Mouse (Mus musculus): ENCODE results near the gene Mtx1.

DNA sequence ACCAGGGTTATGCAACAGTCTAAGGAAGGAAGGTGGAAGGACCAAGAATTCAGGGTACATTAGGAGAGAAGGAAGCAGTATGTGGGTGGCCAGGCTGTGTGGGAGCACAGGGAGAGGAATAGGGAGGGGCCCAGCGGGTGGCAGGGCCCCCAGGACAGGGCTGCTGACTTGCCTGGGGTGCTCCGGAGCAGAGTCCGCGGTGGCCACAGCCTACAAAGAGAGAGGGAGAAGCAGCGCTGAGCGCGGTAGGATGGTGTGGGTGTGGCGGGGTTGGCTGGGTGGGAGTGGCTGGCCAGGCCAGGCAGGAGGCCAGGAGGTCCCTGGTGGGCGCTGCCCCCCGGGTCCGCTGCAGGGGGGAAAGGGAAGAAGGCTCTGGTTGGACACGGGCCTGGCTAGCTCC, 11.6 kb upstream of the Mtx1 start:
- no peak for TF ChIP-seq CTCF (conservative IDR thresholded peaks at IDR 0.05; ENCODE audit: insufficient read depth, insufficient read length, low read depth, low read length)
- no peak for TF ChIP-seq POLR2A (IDR thresholded peaks at IDR 0.05; ENCODE audit: low read depth, low read length)
